Mouse (Mus musculus) limb, embryonic 10.5 days (tissue): ENCODE measurements around the gene 4930470P17Rik. TPM values are rescaled to one million over a fixed set of nuclear protein-coding genes. Genes with fewer than 3 reads are reported as not detected.

ENCODE experiments used
- DNase-seq: peaks from one replicate; pipeline ENCODE4 v3.0.0-alpha.2; 2017; ENCODE audit warnings: low spot score
- H3K27ac ChIP-seq: fragments of 300-500 bp; sonication (generic); 2 replicates; pipeline ENCODE4 v1.5.1; 2016; ENCODE audit warnings: mild to moderate bottlenecking
- H3K27me3 ChIP-seq: fragments of 300-500 bp; sonication (generic); 2 replicates; pipeline ENCODE4 v1.6.1; 2016; ENCODE audit warnings: low read depth, mild to moderate bottlenecking; ENCODE audit not compliant: poor library complexity, severe bottlenecking
- H3K36me3 ChIP-seq: fragments of 300-500 bp; sonication (generic); 2 replicates; pipeline ENCODE4 v1.6.1; 2016; ENCODE audit warnings: mild to moderate bottlenecking, moderate library complexity
- H3K4me1 ChIP-seq: fragments of 300-500 bp; sonication (generic); 2 replicates; pipeline ENCODE4 v1.6.1; 2016
- H3K4me3 ChIP-seq: fragments of 300-500 bp; sonication (generic); 2 replicates; pipeline ENCODE4 v1.5.1; 2016; ENCODE audit warnings: mild to moderate bottlenecking, moderate library complexity
- H3K9me3 ChIP-seq: fragments of 300-500 bp; sonication (generic); replicated peaks from 2 replicates; pipeline ENCODE4 v1.6.1; 2016; ENCODE audit warnings: mild to moderate bottlenecking
- WGBS: fragments of 180-500 bp; shearing (Covaris S2); methylation state at CpG from one replicate; pipeline ENCODE4 v1.1.7; 2016; 5-methylcytosine and 5-hydroxymethylcytosine counted together
- polyA plus RNA-seq: library from polyadenylated mRNA; unstranded; fragments of >200 nt; fragmentation: Nextera tagmentation; extraction: Ambion mirVana; gene quantifications from 2 replicates; pipeline ENCODE4 v1.2.1, GENCODE M21; 2016

4930470P17Rik gene
- polyA plus RNA-seq, 1 experiment from 2014 or later = not detected

- H3K9me3 ChIP-seq = no peaks in the 10 kb centered on the region
- H3K27ac ChIP-seq = no peak overlapping the region
- DNase-seq = no peak
- H3K4me1 ChIP-seq = peaks cover 22% of the 10 kb centered on the region
- no peak overlapping the region for H3K4me3 ChIP-seq
- no peaks in the 10 kb centered on the region for H3K27me3 ChIP-seq
- no peaks in the 10 kb centered on the region for H3K36me3 ChIP-seq
- 88% methylated on average over 8 of the region's 8 CpGs for WGBS
These were observed 36.8 kb downstream of the 4930470P17Rik start for GRCm38 (mm10) chr2:170564995-170565394.

- no peak for DNase-seq
- no peak overlapping the region for H3K4me3 ChIP-seq
- H3K4me1 ChIP-seq = peaks cover 22% of the 10 kb centered on the region
- no peaks in the 10 kb centered on the region for H3K27me3 ChIP-seq
- peak overlapping the region; percentile 65; the same call in 1 of the 2 replicates for H3K27ac ChIP-seq
- WGBS = 79% methylated on average over 15 of the region's 15 CpGs
- H3K9me3 ChIP-seq = no peaks in the 10 kb centered on the region
- no peaks in the 10 kb centered on the region for H3K36me3 ChIP-seq
These were observed 37.6 kb downstream of the 4930470P17Rik start for GRCm38 (mm10) chr2:170563956-170564855.

- 57% methylated on average over 7 of the region's 7 CpGs for WGBS
- Histone ChIP-seq H3K27ac (peak overlapping the region; percentile 42; the same call in 1 of the 2 replicates), H3K36me3 (no peaks in the 10 kb centered on the region)
These were observed 49.7 kb downstream of the 4930470P17Rik start for GRCm38 (mm10) chr2:170552088-170552487.

GRCm38 (mm10) chr2:170550240-170550639, 51.6 kb downstream of the 4930470P17Rik start:
- H3K27ac ChIP-seq = no peak overlapping the region
- H3K4me3 ChIP-seq = no peak overlapping the region
- no peaks in the 10 kb centered on the region for H3K36me3 ChIP-seq
- WGBS = 58% methylated on average over 5 of the region's 5 CpGs
- H3K9me3 ChIP-seq = no peaks in the 10 kb centered on the region
- no peak for DNase-seq
- H3K27me3 ChIP-seq = no peaks in the 10 kb centered on the region
- peaks cover 74% of the 10 kb centered on the region for H3K4me1 ChIP-seq

More at GRCm38 (mm10) chr2:170552088-170552487, 49.7 kb downstream of the 4930470P17Rik start:
- no peak for DNase-seq
- Histone ChIP-seq H3K27me3 (peaks cover 7% of the 10 kb centered on the region; the same call in 1 of the 2 replicates), H3K4me1 (peaks cover 67% of the 10 kb centered on the region), H3K9me3 (no peaks in the 10 kb centered on the region), H3K4me3 (no peak overlapping the region)

GRCm38 (mm10) chr2:170549146-170549545, 52.7 kb downstream of the 4930470P17Rik start:
- DNase-seq = no peak
- Histone ChIP-seq H3K27me3 (no peaks in the 10 kb centered on the region), H3K4me3 (no peak overlapping the region), H3K4me1 (peaks cover 76% of the 10 kb centered on the region), H3K9me3 (no peaks in the 10 kb centered on the region), H3K36me3 (no peaks in the 10 kb centered on the region), H3K27ac (no peak overlapping the region)
- 85% methylated on average over 2 of the region's 2 CpGs for WGBS

- H3K36me3 ChIP-seq = no peaks in the 10 kb centered on the region
- peak; percentile 52 for DNase-seq
- 21% methylated on average over 4 of the region's 4 CpGs for WGBS
- H3K4me1 ChIP-seq = peaks cover 78% of the 10 kb centered on the region
- no peaks in the 10 kb centered on the region for H3K9me3 ChIP-seq
- H3K4me3 ChIP-seq = no peak overlapping the region; the same call in 1 of the 2 replicates
- no peaks in the 10 kb centered on the region for H3K27me3 ChIP-seq
- peak overlapping the region; percentile 78 for H3K27ac ChIP-seq
These were observed 53.8 kb downstream of the 4930470P17Rik start for GRCm38 (mm10) chr2:170548046-170548445.

- Histone ChIP-seq H3K9me3 (no peaks in the 10 kb centered on the region), H3K27me3 (no peaks in the 10 kb centered on the region), H3K4me1 (peaks cover 75% of the 10 kb centered on the region), H3K36me3 (no peaks in the 10 kb centered on the region), H3K4me3 (no peak overlapping the region; the same call in 1 of the 2 replicates), H3K27ac (peak overlapping the region; percentile 78)
- WGBS = 4% methylated on average over 6 of the region's 6 CpGs
- peak; percentile 84 for DNase-seq
These were observed 54.3 kb downstream of the 4930470P17Rik start for GRCm38 (mm10) chr2:170547526-170547925.

GRCm38 (mm10) chr2:170545745-170546144, 56.1 kb downstream of the 4930470P17Rik start:
- 28% methylated on average over 4 of the region's 4 CpGs for WGBS
- Histone ChIP-seq H3K9me3 (no peaks in the 10 kb centered on the region), H3K36me3 (no peaks in the 10 kb centered on the region), H3K4me3 (no peak overlapping the region), H3K27me3 (no peaks in the 10 kb centered on the region), H3K27ac (0 out of 2 replicates have a peak overlapping the region, but pooled peaks have one; percentile 5), H3K4me1 (peaks cover 59% of the 10 kb centered on the region)
- DNase-seq = no peak

GRCm38 (mm10) chr2:170544950-170545349, 56.9 kb downstream of the 4930470P17Rik start:
- WGBS = 89% methylated on average over 7 of the region's 7 CpGs
- no peak overlapping the region for H3K27ac ChIP-seq
- H3K36me3 ChIP-seq = no peaks in the 10 kb centered on the region
- H3K4me3 ChIP-seq = no peak overlapping the region
- no peak for DNase-seq
- H3K4me1 ChIP-seq = peaks cover 57% of the 10 kb centered on the region
- H3K9me3 ChIP-seq = no peaks in the 10 kb centered on the region
- H3K27me3 ChIP-seq = no peaks in the 10 kb centered on the region

GRCm38 (mm10) chr2:170544159-170544558, 57.7 kb downstream of the 4930470P17Rik start:
- Histone ChIP-seq H3K9me3 (no peaks in the 10 kb centered on the region), H3K27ac (no peak overlapping the region), H3K36me3 (no peaks in the 10 kb centered on the region), H3K4me1 (peaks cover 55% of the 10 kb centered on the region), H3K4me3 (no peak overlapping the region), H3K27me3 (no peaks in the 10 kb centered on the region)
- WGBS = 72% methylated on average over 3 of the region's 3 CpGs
- no peak for DNase-seq

GRCm38 (mm10) chr2:170543625-170544024, 58.2 kb downstream of the 4930470P17Rik start:
- Histone ChIP-seq H3K27me3 (no peaks in the 10 kb centered on the region), H3K27ac (no peak overlapping the region), H3K9me3 (no peaks in the 10 kb centered on the region), H3K4me1 (peaks cover 51% of the 10 kb centered on the region), H3K4me3 (no peak overlapping the region), H3K36me3 (no peaks in the 10 kb centered on the region)
- WGBS = 88% methylated on average over 5 of the region's 5 CpGs
- no peak for DNase-seq

- DNase-seq = no peak
- Histone ChIP-seq H3K9me3 (no peaks in the 10 kb centered on the region), H3K4me3 (no peak overlapping the region), H3K4me1 (peaks cover 36% of the 10 kb centered on the region), H3K36me3 (no peaks in the 10 kb centered on the region), H3K27ac (no peak overlapping the region), H3K27me3 (no peaks in the 10 kb centered on the region)
- WGBS = 84% methylated on average over 9 of the region's 9 CpGs
These were observed 62.6 kb downstream of the 4930470P17Rik start for GRCm38 (mm10) chr2:170539211-170539610.

GRCm38 (mm10) chr2:170535841-170536240, 66.0 kb downstream of the 4930470P17Rik start:
- Histone ChIP-seq H3K9me3 (no peaks in the 10 kb centered on the region), H3K27me3 (no peaks in the 10 kb centered on the region), H3K4me1 (peaks cover 31% of the 10 kb centered on the region), H3K4me3 (no peak overlapping the region), H3K36me3 (no peaks in the 10 kb centered on the region), H3K27ac (peak overlapping the region; percentile 62; the same call in 1 of the 2 replicates)
- no peak for DNase-seq
